Mouse (Mus musculus) bone marrow macrophage, adult 2 months (primary cell): ENCODE results near the gene Fkbp5.

Source experiments
- CTCF ChIP-seq: IDR thresholded peaks from 2 replicates; pipeline ENCODE4 v1.5.1; 2012; ENCODE audit warnings: low read depth, mild to moderate bottlenecking, low read length, moderate library complexity
- POLR2A ChIP-seq: IDR thresholded peaks from 2 replicates; pipeline ENCODE4 v1.6.1; 2012; ENCODE audit warnings: mild to moderate bottlenecking, low read depth, low read length, borderline replicate concordance

- TF ChIP-seq CTCF: no peak
- TF ChIP-seq POLR2A: no peak
Observed at GRCm38 (mm10) chr17:28524009-28524695, 6.8 kb upstream of the Fkbp5 start.
